Mouse (Mus musculus) ES-Bruce4 (cell line): ENCODE data around the gene Cacng2. TPM values are rescaled to one million over a fixed set of nuclear protein-coding genes. Genes with fewer than 3 reads are reported as not detected.
A peak's percentile ranks its signal among the peaks of the same experiment; 100 is the strongest.

Experiments used
- H3K27ac ChIP-seq: 2 replicates; pipeline ENCODE4 v1.5.1; 2012; ENCODE audit warnings: low read length, inconsistent platforms; ENCODE audit not compliant: insufficient read depth
- H3K27me3 ChIP-seq: 2 replicates; pipeline ENCODE4 v1.6.1; 2012; ENCODE audit warnings: mild to moderate bottlenecking, low read length, inconsistent platforms; ENCODE audit not compliant: control insufficient read depth, poor library complexity, insufficient read depth, severe bottlenecking
- H3K36me3 ChIP-seq: 2 replicates; pipeline ENCODE4 v1.6.1; 2012; ENCODE audit warnings: inconsistent platforms, mild to moderate bottlenecking, low read length, moderate library complexity; ENCODE audit not compliant: control insufficient read depth, poor library complexity, insufficient read depth, severe bottlenecking
- H3K4me1 ChIP-seq: one replicate; pipeline ENCODE4 v1.8.1; 2011; ENCODE audit warnings: low read length; ENCODE audit not compliant: control insufficient read depth, insufficient read depth
- H3K4me3 ChIP-seq: 2 replicates; pipeline ENCODE4 v1.5.1; 2011; ENCODE audit warnings: low read depth, mild to moderate bottlenecking, low read length
- H3K9ac ChIP-seq: 2 replicates; pipeline ENCODE4 v1.6.1; 2012; ENCODE audit warnings: low read depth, mild to moderate bottlenecking, inconsistent platforms; ENCODE audit not compliant: poor library complexity, severe bottlenecking
- H3K9me3 ChIP-seq: replicated peaks from 2 replicates; pipeline ENCODE4 v1.6.1; 2012; ENCODE audit warnings: mild to moderate bottlenecking, low read length, inconsistent platforms; ENCODE audit not compliant: control insufficient read depth, poor library complexity, insufficient read depth, severe bottlenecking
- CTCF ChIP-seq: IDR thresholded peaks from one replicate; pipeline ENCODE4 v1.8.1; 2011; ENCODE audit warnings: low read depth, low read length
- EP300 ChIP-seq: IDR thresholded peaks from 2 replicates; pipeline ENCODE4 v1.6.1; 2011; ENCODE audit warnings: low read depth, low read length; ENCODE audit not compliant: insufficient read depth
- POLR2A ChIP-seq: IDR thresholded peaks from one replicate; pipeline ENCODE4 v1.8.1; 2011; ENCODE audit warnings: low read length; ENCODE audit not compliant: insufficient read depth
- polyA plus RNA-seq: library from polyadenylated mRNA; stranded (reverse); fragments of >200 nt; gene quantifications from 2 replicates; pipeline ENCODE4 v1.2.4, GENCODE M21; 2011; ENCODE audit warnings: low read depth; ENCODE audit not compliant: missing spikeins, insufficient read depth, insufficient read length

Cacng2 gene
- polyA plus RNA-seq, 1 experiment: not detected

DNA sequence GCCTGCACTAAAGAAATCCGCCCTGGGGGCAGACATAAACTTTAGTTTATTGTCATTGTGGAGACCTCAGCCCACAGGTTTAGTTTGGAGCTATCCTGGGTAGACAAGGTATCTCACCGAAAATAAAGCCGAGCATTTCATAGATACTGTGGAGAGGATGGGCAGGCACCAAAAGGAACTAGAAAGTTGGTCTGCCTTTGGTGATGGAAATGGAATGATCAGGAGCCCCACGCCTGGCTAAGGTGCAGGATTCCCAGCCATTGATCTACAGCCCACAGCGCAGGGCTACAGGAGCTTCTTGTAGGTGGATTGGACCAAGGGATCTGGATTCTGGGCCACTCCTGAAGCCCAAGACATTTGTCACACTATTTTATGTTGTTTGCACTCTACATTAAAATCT lies 162.2 kb downstream of the Cacng2 start:
- Histone ChIP-seq H3K36me3 (peaks cover 40% of the 10 kb centered on the region), H3K27me3 (no peaks in the 10 kb centered on the region)

DNA sequence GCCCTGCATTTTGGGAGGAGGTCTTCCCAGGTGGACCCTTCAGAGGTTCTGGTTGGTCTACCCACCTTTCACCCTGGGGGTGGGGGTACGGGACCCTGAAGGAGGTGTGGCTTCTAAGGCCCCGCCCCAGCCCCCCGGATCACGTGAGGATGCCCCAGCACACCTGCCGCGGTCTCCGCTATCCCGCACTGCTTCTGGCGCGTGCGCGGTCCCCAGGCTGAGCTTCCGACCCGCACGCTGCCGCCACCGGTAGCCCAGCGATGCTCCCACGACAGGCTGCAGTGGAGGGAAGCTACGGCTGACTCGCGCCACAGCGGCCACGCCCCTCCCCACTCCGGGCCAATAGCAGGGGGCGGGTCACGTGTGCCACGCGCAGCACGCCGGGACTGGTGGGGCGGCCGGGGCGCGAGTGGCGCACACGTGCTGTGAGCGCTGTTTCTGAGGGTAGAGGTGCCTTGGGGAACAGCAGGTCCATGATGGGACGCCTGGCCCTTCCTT lies 163.4 kb downstream of the Cacng2 start, which contains the start of gene Foxred2:
Gene Foxred2, minus strand, starts transcription at position 319 of the 498 bp plus-strand sequence.
- TF ChIP-seq POLR2A (peak; percentile 38), CTCF (no peak), EP300 (0 out of 2 replicates have a peak, but pooled peaks have one; percentile 7)
- 0 out of 2 replicates have a peak within 1 kb of the TSS, but pooled peaks have one; percentile 9 for H3K27ac ChIP-seq
- peak within 1 kb of the TSS; percentile 67 for H3K9ac ChIP-seq
- peak within 1 kb of the TSS; percentile 56 for H3K4me3 ChIP-seq
- H3K36me3 ChIP-seq: peaks cover 28% of the 10 kb centered on the region
- H3K9me3 ChIP-seq: no peaks in the 10 kb centered on the region
- no peaks in the 10 kb centered on the region for H3K27me3 ChIP-seq
- peaks cover 2% of the 10 kb centered on the region for H3K4me1 ChIP-seq

More for the DNA sequence above, 162.2 kb downstream of the Cacng2 start:
- Histone ChIP-seq H3K9me3 (no peaks in the 10 kb centered on the region), H3K4me3 (no peak overlapping the region), H3K4me1 (peaks cover 2% of the 10 kb centered on the region), H3K27ac (0 out of 2 replicates have a peak overlapping the region, but pooled peaks have one; percentile 9), H3K9ac (no peak overlapping the region)
- no peak for TF ChIP-seq POLR2A
- TF ChIP-seq CTCF: no peak
- TF ChIP-seq EP300: no peak

DNA sequence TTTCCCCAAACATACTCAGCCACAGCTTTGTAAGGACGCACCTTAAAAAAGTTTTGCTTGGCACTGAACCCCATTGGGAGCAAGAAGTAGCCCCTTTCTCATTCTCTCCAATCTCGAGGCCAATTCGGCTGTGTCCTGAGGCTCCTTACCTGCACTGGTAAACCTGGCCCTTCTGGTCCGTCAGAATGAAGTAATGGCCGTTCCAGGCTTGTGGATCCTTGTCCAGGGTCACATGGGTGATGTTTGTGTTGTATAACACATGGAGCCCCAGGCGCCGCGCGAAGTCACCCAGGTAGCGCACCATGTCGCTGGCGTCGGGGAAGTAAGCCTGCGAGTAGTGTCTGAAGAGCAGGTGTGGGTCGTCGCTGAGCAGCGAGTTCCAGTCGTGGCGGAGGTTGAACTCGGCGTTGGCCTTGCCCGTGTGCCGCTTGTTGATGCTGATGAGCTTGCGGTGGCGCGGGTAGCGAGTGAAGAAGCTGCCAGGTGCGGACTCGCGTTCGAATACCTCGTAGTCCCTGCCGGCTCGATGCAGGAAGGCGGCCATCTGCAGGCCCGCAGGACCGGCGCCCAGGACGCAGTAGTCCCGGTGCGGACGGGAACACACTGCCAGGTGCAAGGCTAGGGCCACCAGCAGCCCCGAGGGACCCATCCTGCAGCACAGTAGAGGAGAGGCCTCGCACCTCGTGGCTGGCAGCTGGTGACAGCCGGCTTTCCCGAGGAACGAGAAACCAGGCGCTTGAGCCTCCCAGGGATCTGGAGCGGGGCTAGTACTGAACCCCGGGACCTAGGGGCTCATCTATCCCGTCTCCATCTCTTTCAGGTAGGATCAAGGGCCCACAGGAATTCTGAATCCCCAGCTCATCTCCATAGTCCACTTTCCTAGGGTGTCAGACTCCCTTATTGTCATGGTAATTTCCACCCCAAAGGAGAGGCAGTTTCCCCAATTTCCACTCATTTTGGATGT lies 164.1 kb downstream of the Cacng2 start:
- Histone ChIP-seq H3K9ac (peak overlapping the region; percentile 67), H3K27me3 (no peaks in the 10 kb centered on the region), H3K9me3 (no peaks in the 10 kb centered on the region), H3K4me1 (peaks cover 2% of the 10 kb centered on the region), H3K4me3 (peak overlapping the region; percentile 56), H3K27ac (no peak overlapping the region), H3K36me3 (peaks cover 21% of the 10 kb centered on the region)
- TF ChIP-seq POLR2A (no peak), CTCF (no peak), EP300 (no peak)

DNA sequence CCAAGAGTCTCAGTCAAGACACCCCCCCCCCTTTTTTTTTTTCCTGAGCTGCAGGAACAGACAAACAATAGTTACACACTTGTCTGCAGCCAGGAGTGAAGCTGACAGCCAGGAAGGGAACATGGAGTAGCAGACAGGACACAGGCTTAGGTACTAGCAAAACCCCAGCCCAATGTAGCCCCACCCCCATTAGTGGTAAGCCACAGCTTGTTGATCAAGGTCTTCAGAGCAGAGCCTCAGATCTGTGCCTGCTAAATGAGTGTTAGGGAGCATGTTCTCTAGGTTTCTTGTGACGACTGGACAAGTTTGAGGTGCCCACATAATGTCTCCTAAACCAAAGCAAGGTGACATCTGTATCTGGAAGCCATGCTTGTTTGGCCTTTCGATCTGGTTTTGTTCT lies 165.5 kb downstream of the Cacng2 start:
- no peaks in the 10 kb centered on the region for H3K27me3 ChIP-seq
- no peak overlapping the region for H3K4me3 ChIP-seq
- no peak for TF ChIP-seq CTCF
- TF ChIP-seq EP300: no peak
- no peak for TF ChIP-seq POLR2A
- no peak overlapping the region for H3K9ac ChIP-seq
- no peak overlapping the region for H3K27ac ChIP-seq
- no peaks in the 10 kb centered on the region for H3K9me3 ChIP-seq
- peaks cover 8% of the 10 kb centered on the region for H3K36me3 ChIP-seq
- H3K4me1 ChIP-seq: peaks cover 2% of the 10 kb centered on the region

DNA sequence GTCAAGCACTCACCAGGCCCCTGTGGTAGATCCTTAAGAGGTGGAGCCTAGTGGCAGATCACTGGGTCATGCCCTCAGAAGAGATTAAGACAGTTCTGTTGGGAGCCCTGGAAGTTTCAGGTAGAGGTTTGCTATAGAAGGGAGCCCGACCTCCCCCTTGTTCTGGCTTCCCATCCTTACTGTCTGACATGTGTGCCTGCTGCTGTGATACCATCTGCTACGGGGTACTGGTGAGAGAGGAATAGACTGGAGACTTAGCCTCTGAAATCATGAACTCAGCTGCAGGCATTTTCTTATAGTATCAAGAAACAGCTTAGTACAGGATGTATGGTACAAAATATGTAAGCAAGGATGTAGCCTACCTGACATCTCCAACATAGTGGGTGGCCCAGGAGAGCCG lies 166.9 kb downstream of the Cacng2 start:
- Histone ChIP-seq H3K9ac (no peak overlapping the region), H3K27me3 (no peaks in the 10 kb centered on the region), H3K4me3 (no peak overlapping the region), H3K27ac (no peak overlapping the region), H3K9me3 (no peaks in the 10 kb centered on the region), H3K4me1 (peaks cover 2% of the 10 kb centered on the region), H3K36me3 (no peaks in the 10 kb centered on the region)
- TF ChIP-seq EP300 (no peak), CTCF (no peak), POLR2A (no peak)
